Mouse (Mus musculus): ENCODE measurements around the gene Esrrg.

Esrrg gene

GRCm38 (mm10) chr1:187650786-187651687, 42.4 kb downstream of the Esrrg start:
- DNase-seq, result peak; percentile 15

GRCm38 (mm10) chr1:187651688-187652241, 43.2 kb downstream of the Esrrg start:
- DNase-seq, result peak; percentile 48

GRCm38 (mm10) chr1:187652445-187652844, 43.9 kb downstream of the Esrrg start:
- DNase-seq, result no peak

GRCm38 (mm10) chr1:187653390-187653789, 44.8 kb downstream of the Esrrg start:
- no peak for DNase-seq

- no peak for DNase-seq
These were observed 52.4 kb downstream of the Esrrg start for GRCm38 (mm10) chr1:187660963-187661362.

GRCm38 (mm10) chr1:187662083-187662609, 53.6 kb downstream of the Esrrg start:
- no peak for DNase-seq

GRCm38 (mm10) chr1:187663376-187663775, 54.8 kb downstream of the Esrrg start:
- DNase-seq, result no peak

GRCm38 (mm10) chr1:187664261-187664660, 55.7 kb downstream of the Esrrg start:
- no peak for DNase-seq

GRCm38 (mm10) chr1:187665901-187666600, 57.5 kb downstream of the Esrrg start:
- DNase-seq, result no peak

GRCm38 (mm10) chr1:187669746-187670145, 61.2 kb downstream of the Esrrg start:
- no peak for DNase-seq

- no peak for DNase-seq
These were observed 63.9 kb downstream of the Esrrg start for GRCm38 (mm10) chr1:187672446-187672845.

GRCm38 (mm10) chr1:187674771-187675186, 66.2 kb downstream of the Esrrg start:
- DNase-seq, result no peak

- DNase-seq, result no peak
These were observed 68.0 kb downstream of the Esrrg start for GRCm38 (mm10) chr1:187676626-187677025.

- DNase-seq, result no peak
These were observed 70.7 kb downstream of the Esrrg start for GRCm38 (mm10) chr1:187679246-187679645.

- no peak for DNase-seq
These were observed 75.9 kb downstream of the Esrrg start for GRCm38 (mm10) chr1:187684519-187684918.

GRCm38 (mm10) chr1:187691846-187692525, 83.4 kb downstream of the Esrrg start:
- no peak for DNase-seq

GRCm38 (mm10) chr1:187694865-187695264, 86.3 kb downstream of the Esrrg start:
- no peak for DNase-seq

GRCm38 (mm10) chr1:187698201-187698600, 89.6 kb downstream of the Esrrg start:
- DNase-seq, result no peak

- DNase-seq, result no peak
These were observed 92.4 kb downstream of the Esrrg start for GRCm38 (mm10) chr1:187700963-187701362.

- no peak for DNase-seq
These were observed 96.3 kb downstream of the Esrrg start for GRCm38 (mm10) chr1:187704921-187705320.

- no peak for DNase-seq
These were observed 96.8 kb downstream of the Esrrg start for GRCm38 (mm10) chr1:187705348-187705747.

GRCm38 (mm10) chr1:187706046-187706445, 97.5 kb downstream of the Esrrg start:
- DNase-seq, result no peak

GRCm38 (mm10) chr1:187707176-187707575, 98.6 kb downstream of the Esrrg start:
- no peak for DNase-seq

All from cerebellum, adult 11 months (tissue).